Mouse (Mus musculus) myocyte (in vitro differentiated cells): ENCODE results near the gene Acsl1.

Source experiments
- E2F4 ChIP-seq: IDR thresholded peaks from one replicate; pipeline ENCODE4 v1.6.1; 2011; ENCODE audit warnings: mild to moderate bottlenecking, control low read depth, moderate library complexity; ENCODE audit not compliant: insufficient read depth
- MAX ChIP-seq: IDR thresholded peaks from one replicate; pipeline ENCODE4 v1.6.1; 2011; ENCODE audit warnings: low read depth, mild to moderate bottlenecking, control low read depth
- MYOD1 ChIP-seq, 3 experiments: IDR thresholded peaks; one replicate each; pipeline ENCODE4 v1.6.1; 2011; ENCODE audit warnings: control low read depth in 2 of 3, low read depth in 2 of 3, mild to moderate bottlenecking in 2 of 3, moderate library complexity in 1 of 3; ENCODE audit not compliant: insufficient read length in 2 of 3, control insufficient read depth in 1 of 3
- MYOG ChIP-seq, 3 experiments: IDR thresholded peaks; one replicate each; pipeline ENCODE4 v1.6.1; 2011; ENCODE audit warnings: control low read depth in 2 of 3, low read depth in 2 of 3, mild to moderate bottlenecking in 2 of 3; ENCODE audit not compliant: insufficient read length in 2 of 3, control insufficient read depth in 1 of 3, insufficient read depth in 1 of 3
- POLR2A ChIP-seq: IDR thresholded peaks from one replicate; pipeline ENCODE4 v1.6.1; 2011; ENCODE audit warnings: low read depth, mild to moderate bottlenecking, control low read depth, moderate library complexity; ENCODE audit not compliant: insufficient read length
- POLR2AphosphoS2 ChIP-seq: IDR thresholded peaks from one replicate; pipeline ENCODE4 v1.6.1; 2011; ENCODE audit warnings: low read depth, control low read depth; ENCODE audit not compliant: insufficient read length
- TCF12 ChIP-seq: IDR thresholded peaks from one replicate; pipeline ENCODE4 v1.6.1; 2011; ENCODE audit warnings: mild to moderate bottlenecking, control low read depth; ENCODE audit not compliant: poor library complexity, insufficient read depth, severe bottlenecking
- USF1 ChIP-seq: IDR thresholded peaks from one replicate; pipeline ENCODE4 v1.6.1; 2011; ENCODE audit warnings: low read depth, mild to moderate bottlenecking, control low read depth, moderate library complexity

DNA sequence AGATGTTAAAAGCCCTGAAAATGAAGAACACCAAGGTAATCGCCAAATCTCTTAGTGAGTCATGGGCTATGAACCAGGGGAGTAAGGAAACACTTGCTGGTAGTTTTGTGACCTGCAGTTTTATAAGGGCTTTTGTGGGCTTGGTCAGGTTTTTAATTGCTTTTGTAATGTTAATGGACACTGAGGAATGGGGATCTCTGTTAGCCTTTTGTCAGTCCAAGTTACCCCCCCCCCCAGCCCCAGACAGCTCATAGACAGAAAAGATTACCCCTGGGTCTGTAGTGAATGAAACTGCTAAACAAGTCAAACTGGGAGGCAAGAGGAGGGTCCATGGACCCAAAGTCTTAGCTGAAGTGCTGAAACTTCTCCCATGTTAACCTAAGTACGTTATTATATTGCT is 102.6 kb downstream of the Acsl1 start:
- TF ChIP-seq POLR2A (no peak), MYOD1 (IDR thresholded peaks at IDR 0.05; ENCODE audit: control insufficient read depth in 1 of 3, insufficient read length in 2 of 3, low read depth in 2 of 3) (no peak), POLR2AphosphoS2 (no peak), MAX (no peak), USF1 (no peak), TCF12 (no peak), E2F4 (no peak), MYOG (IDR thresholded peaks at IDR 0.05; ENCODE audit: control insufficient read depth in 1 of 3, insufficient read depth in 1 of 3, insufficient read length in 2 of 3, low read depth in 2 of 3) (no peak)
